Mouse (Mus musculus): ENCODE measurements around the gene Gm49353.

- no peak for TF ChIP-seq CTCF (IDR thresholded peaks at IDR 0.05; ENCODE audit: low read depth)
- no peak for TF ChIP-seq EP300 (IDR thresholded peaks at IDR 0.05; ENCODE audit: low read depth)
Observed at GRCm38 (mm10) chr10:29200609-29201008, 1.9 kb downstream of the Gm49353 start.

Measured in heart, postnatal 0 days (tissue).